Mouse (Mus musculus) limb, embryonic 15.5 days (tissue): ENCODE data around the gene Lipc. TPM values are rescaled to one million over a fixed set of nuclear protein-coding genes. Genes with fewer than 3 reads are reported as not detected.

Experiments used
- ATAC-seq: fragments of 200-750 bp; cut with Nextera tagmentation; 2 replicates; pipeline ENCODE4 v1.8.0; 2017; ENCODE audit warnings: low read depth, moderate TSS enrichment; ENCODE audit not compliant: insufficient number of reproducible peaks, low FRiP score, low TSS enrichment
- H3K27ac ChIP-seq: fragments of 300-500 bp; sonication (generic); 2 replicates; pipeline ENCODE4 v1.5.1; 2015; ENCODE audit warnings: moderate library complexity, mild to moderate bottlenecking, inconsistent platforms
- H3K27me3 ChIP-seq: fragments of 300-500 bp; sonication (generic); 2 replicates; pipeline ENCODE4 v1.6.1; 2015; ENCODE audit warnings: inconsistent platforms
- H3K36me3 ChIP-seq: fragments of 300-500 bp; sonication (generic); 2 replicates; pipeline ENCODE4 v1.6.1; 2015; ENCODE audit warnings: inconsistent platforms
- H3K4me1 ChIP-seq: fragments of 300-500 bp; sonication (generic); 2 replicates; pipeline ENCODE4 v1.6.1; 2015; ENCODE audit warnings: inconsistent platforms
- H3K4me2 ChIP-seq: fragments of 300-500 bp; sonication (generic); 2 replicates; pipeline ENCODE4 v1.6.1; 2015; ENCODE audit warnings: mild to moderate bottlenecking, inconsistent platforms
- H3K4me3 ChIP-seq: fragments of 300-500 bp; sonication (generic); 2 replicates; pipeline ENCODE4 v1.5.1; 2015; ENCODE audit warnings: mild to moderate bottlenecking, inconsistent platforms
- H3K9ac ChIP-seq: fragments of 300-500 bp; sonication (generic); 2 replicates; pipeline ENCODE4 v1.6.1; 2015; ENCODE audit warnings: inconsistent platforms
- H3K9me3 ChIP-seq: fragments of 300-500 bp; sonication (generic); 2 replicates; pipeline ENCODE4 v1.6.1; 2016; ENCODE audit warnings: inconsistent platforms
- WGBS: fragments of 180-500 bp; shearing (Covaris S2); methylation state at CpG from one replicate; pipeline ENCODE4 v1.1.7; 2015; 5-methylcytosine and 5-hydroxymethylcytosine counted together
- polyA plus RNA-seq: library from polyadenylated mRNA; unstranded; fragments of >200 nt; fragmentation: Nextera tagmentation; extraction: Ambion mirVana; gene quantifications from 2 replicates; pipeline ENCODE4 v1.2.1, GENCODE M21; 2015

Lipc gene
- 0.29 and 0.73 TPM in 2 replicates for polyA plus RNA-seq

- Histone ChIP-seq H3K27ac (no peak within 1 kb of the TSS), H3K36me3 (no peaks in the 10 kb centered on the region), H3K27me3 (no peaks in the 10 kb centered on the region), H3K9me3 (no peaks in the 10 kb centered on the region), H3K4me3 (no peak within 1 kb of the TSS), H3K4me1 (peaks cover 4% of the 10 kb centered on the region; the same call in 1 of the 2 replicates), H3K9ac (no peak within 1 kb of the TSS), H3K4me2 (no peak within 1 kb of the TSS)
- 92% methylated on average over 4 of the region's 4 CpGs for WGBS
- ATAC-seq = no peak
These were observed at the start of gene Lipc for GRCm38 (mm10) chr9:70952126-70952525. Lipc (minus strand) TSS chr9:70952226.

DNA sequence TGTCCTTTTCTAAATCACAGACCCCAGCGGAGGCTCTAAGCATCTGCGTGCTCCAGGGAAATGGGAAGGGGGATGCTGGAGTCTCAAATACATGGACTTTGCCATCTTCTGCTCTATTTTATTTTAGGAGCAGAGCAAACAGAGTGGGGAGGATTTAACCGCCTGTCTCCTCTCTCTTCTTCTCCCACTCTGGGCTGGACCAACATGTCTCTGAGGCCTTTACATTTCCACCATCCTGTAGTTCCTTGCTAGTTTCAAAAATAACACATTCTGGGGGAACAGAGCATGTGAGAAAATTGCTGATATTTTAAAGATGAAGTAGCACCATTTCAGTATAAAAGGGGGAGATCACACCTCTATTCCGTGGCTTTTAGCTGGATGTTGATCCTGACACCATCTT lies 47.1 kb upstream of the Lipc start:
- H3K4me1 ChIP-seq = no peaks in the 10 kb centered on the region
- H3K27me3 ChIP-seq = no peaks in the 10 kb centered on the region

GRCm38 (mm10) chr9:70998719-70999118 lies 46.7 kb upstream of the Lipc start:
- Histone ChIP-seq H3K27ac (no peak overlapping the region), H3K4me2 (no peak overlapping the region), H3K9me3 (no peaks in the 10 kb centered on the region), H3K9ac (no peak overlapping the region), H3K4me3 (no peak overlapping the region), H3K4me1 (no peaks in the 10 kb centered on the region), H3K36me3 (no peaks in the 10 kb centered on the region), H3K27me3 (no peaks in the 10 kb centered on the region)
- 73% methylated on average over 6 of the region's 6 CpGs for WGBS
- ATAC-seq = no peak

More for the DNA sequence above, 47.1 kb upstream of the Lipc start:
- Histone ChIP-seq H3K4me2 (no peak overlapping the region), H3K9ac (no peak overlapping the region), H3K36me3 (no peaks in the 10 kb centered on the region), H3K4me3 (no peak overlapping the region), H3K27ac (no peak overlapping the region), H3K9me3 (no peaks in the 10 kb centered on the region)
- ATAC-seq = no peak
- 85% methylated on average over 4 of the region's 4 CpGs for WGBS

GRCm38 (mm10) chr9:70993326-70993725 lies 41.3 kb upstream of the Lipc start:
- Histone ChIP-seq H3K4me2 (no peak overlapping the region), H3K9ac (no peak overlapping the region), H3K9me3 (no peaks in the 10 kb centered on the region), H3K36me3 (no peaks in the 10 kb centered on the region), H3K27ac (no peak overlapping the region), H3K27me3 (no peaks in the 10 kb centered on the region), H3K4me1 (0 out of 2 replicates have a peak, but pooled peaks cover 3% of the 10 kb centered on the region), H3K4me3 (no peak overlapping the region)
- WGBS = 48% methylated on average over 6 of the region's 6 CpGs
- no peak for ATAC-seq

DNA sequence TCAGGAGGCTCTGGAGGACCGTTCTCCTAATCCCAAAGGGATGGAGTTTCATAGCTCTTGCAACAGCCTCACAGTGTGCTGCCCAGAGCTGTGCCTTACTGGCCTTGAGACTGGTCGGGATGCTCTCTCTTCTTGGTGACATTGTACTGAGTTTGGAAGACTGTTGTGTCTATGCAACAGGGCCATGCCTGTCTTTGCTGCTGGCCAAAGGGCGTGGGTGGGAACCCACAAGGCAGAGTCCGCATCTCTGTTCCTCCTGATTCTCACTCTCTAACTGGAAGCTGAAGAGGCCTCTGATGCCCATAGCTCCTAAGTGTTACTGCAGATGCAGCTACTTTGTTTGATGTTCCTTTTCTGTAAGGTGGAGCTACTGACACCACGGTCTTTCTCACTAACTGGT lies 39.4 kb upstream of the Lipc start:
- Histone ChIP-seq H3K4me2 (no peak overlapping the region), H3K9me3 (no peaks in the 10 kb centered on the region), H3K4me1 (0 out of 2 replicates have a peak, but pooled peaks cover 3% of the 10 kb centered on the region), H3K9ac (no peak overlapping the region), H3K4me3 (no peak overlapping the region), H3K27me3 (no peaks in the 10 kb centered on the region), H3K27ac (no peak overlapping the region), H3K36me3 (no peaks in the 10 kb centered on the region)
- WGBS = 77% methylated on average over 5 of the region's 5 CpGs
- ATAC-seq = no peak

DNA sequence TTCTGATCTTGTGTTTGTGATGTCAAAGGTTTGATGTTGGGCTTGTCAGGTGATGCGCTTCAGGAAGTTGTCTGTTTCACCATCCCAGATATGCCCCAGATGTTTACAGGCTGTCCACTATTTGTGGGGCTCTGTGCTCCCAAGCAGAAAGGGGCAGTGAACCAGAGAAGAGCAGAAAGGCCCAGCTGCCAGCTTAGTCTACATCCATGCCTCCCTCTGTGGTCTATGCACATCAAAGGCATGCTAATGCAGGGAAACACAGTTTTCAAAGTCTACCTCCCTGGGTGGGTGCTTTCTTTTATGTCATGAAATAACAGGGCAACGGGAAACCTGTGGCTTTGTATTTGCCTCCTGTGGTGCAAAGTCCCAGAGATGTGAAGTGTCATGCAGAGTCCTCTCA lies 35.2 kb upstream of the Lipc start:
- Histone ChIP-seq H3K9me3 (no peaks in the 10 kb centered on the region), H3K4me3 (no peak overlapping the region), H3K36me3 (no peaks in the 10 kb centered on the region), H3K27ac (no peak overlapping the region), H3K27me3 (no peaks in the 10 kb centered on the region), H3K4me2 (no peak overlapping the region), H3K4me1 (no peaks in the 10 kb centered on the region), H3K9ac (no peak overlapping the region)
- 38% methylated on average over 2 of the region's 2 CpGs for WGBS
- no peak for ATAC-seq

GRCm38 (mm10) chr9:70982991-70983480 lies 31.0 kb upstream of the Lipc start:
- Histone ChIP-seq H3K4me2 (no peak overlapping the region), H3K4me1 (0 out of 2 replicates have a peak, but pooled peaks cover 3% of the 10 kb centered on the region), H3K9me3 (no peaks in the 10 kb centered on the region), H3K4me3 (no peak overlapping the region), H3K36me3 (no peaks in the 10 kb centered on the region), H3K27ac (no peak overlapping the region), H3K27me3 (no peaks in the 10 kb centered on the region), H3K9ac (no peak overlapping the region)
- 88% methylated on average over 3 of the region's 3 CpGs for WGBS
- no peak for ATAC-seq

DNA sequence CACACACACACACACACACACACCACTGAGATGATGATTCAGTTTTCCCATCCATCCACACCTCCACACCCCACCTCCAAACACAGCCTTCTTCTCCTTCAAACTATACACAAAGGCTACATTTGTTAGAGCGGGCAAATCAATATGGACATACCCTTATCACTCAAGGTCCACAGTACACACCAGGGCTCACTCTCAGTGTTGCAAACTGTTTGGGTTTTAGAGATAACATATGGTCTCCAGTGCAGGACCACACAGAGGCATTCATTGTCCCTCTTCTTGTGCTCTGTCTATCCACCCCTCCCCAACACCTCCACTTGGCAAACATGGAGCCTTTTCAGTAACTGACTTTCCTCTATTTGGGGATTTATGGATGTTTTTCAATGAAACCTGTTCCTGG lies 29.7 kb upstream of the Lipc start:
- H3K4me3 ChIP-seq = no peak overlapping the region
- no peaks in the 10 kb centered on the region for H3K27me3 ChIP-seq
- no peaks in the 10 kb centered on the region for H3K36me3 ChIP-seq
- H3K9ac ChIP-seq = no peak overlapping the region
- ATAC-seq = no peak
- H3K4me1 ChIP-seq = 0 out of 2 replicates have a peak, but pooled peaks cover 3% of the 10 kb centered on the region
- H3K9me3 ChIP-seq = no peaks in the 10 kb centered on the region
- WGBS = 94% methylated on average over 1 of the region's 1 CpGs
- no peak overlapping the region for H3K4me2 ChIP-seq
- H3K27ac ChIP-seq = no peak overlapping the region

- H3K9me3 ChIP-seq = no peaks in the 10 kb centered on the region
- no peaks in the 10 kb centered on the region for H3K27me3 ChIP-seq
- 89% methylated on average over 2 of the region's 2 CpGs for WGBS
- no peak for ATAC-seq
- H3K36me3 ChIP-seq = no peaks in the 10 kb centered on the region
- H3K27ac ChIP-seq = no peak overlapping the region
- no peak overlapping the region for H3K9ac ChIP-seq
- no peak overlapping the region for H3K4me2 ChIP-seq
- no peak overlapping the region for H3K4me3 ChIP-seq
- H3K4me1 ChIP-seq = 0 out of 2 replicates have a peak, but pooled peaks cover 3% of the 10 kb centered on the region
These were observed 27.6 kb upstream of the Lipc start for GRCm38 (mm10) chr9:70979641-70980040.

GRCm38 (mm10) chr9:70979171-70979570 lies 27.1 kb upstream of the Lipc start:
- H3K27ac ChIP-seq = no peak overlapping the region
- no peaks in the 10 kb centered on the region for H3K9me3 ChIP-seq
- 90% methylated on average over 5 of the region's 5 CpGs for WGBS
- no peak overlapping the region for H3K4me2 ChIP-seq
- H3K4me3 ChIP-seq = no peak overlapping the region
- ATAC-seq = no peak
- no peak overlapping the region for H3K9ac ChIP-seq
- H3K36me3 ChIP-seq = no peaks in the 10 kb centered on the region
- H3K27me3 ChIP-seq = no peaks in the 10 kb centered on the region
- H3K4me1 ChIP-seq = 0 out of 2 replicates have a peak, but pooled peaks cover 3% of the 10 kb centered on the region

GRCm38 (mm10) chr9:70977392-70977791 lies 25.4 kb upstream of the Lipc start:
- Histone ChIP-seq H3K27ac (no peak overlapping the region), H3K9ac (no peak overlapping the region), H3K36me3 (no peaks in the 10 kb centered on the region), H3K4me2 (no peak overlapping the region), H3K4me3 (no peak overlapping the region), H3K27me3 (no peaks in the 10 kb centered on the region), H3K9me3 (no peaks in the 10 kb centered on the region), H3K4me1 (0 out of 2 replicates have a peak, but pooled peaks cover 3% of the 10 kb centered on the region)
- ATAC-seq = no peak
- WGBS = 39% methylated on average over 1 of the region's 1 CpGs

- H3K4me3 ChIP-seq = no peak overlapping the region
- H3K36me3 ChIP-seq = no peaks in the 10 kb centered on the region
- no peak overlapping the region for H3K9ac ChIP-seq
- H3K4me2 ChIP-seq = no peak overlapping the region
- no peaks in the 10 kb centered on the region for H3K9me3 ChIP-seq
- H3K27me3 ChIP-seq = no peaks in the 10 kb centered on the region
- H3K27ac ChIP-seq = no peak overlapping the region
- 91% methylated on average over 2 of the region's 2 CpGs for WGBS
- no peaks in the 10 kb centered on the region for H3K4me1 ChIP-seq
- ATAC-seq = no peak
These were observed 23.9 kb upstream of the Lipc start for GRCm38 (mm10) chr9:70975921-70976320.

DNA sequence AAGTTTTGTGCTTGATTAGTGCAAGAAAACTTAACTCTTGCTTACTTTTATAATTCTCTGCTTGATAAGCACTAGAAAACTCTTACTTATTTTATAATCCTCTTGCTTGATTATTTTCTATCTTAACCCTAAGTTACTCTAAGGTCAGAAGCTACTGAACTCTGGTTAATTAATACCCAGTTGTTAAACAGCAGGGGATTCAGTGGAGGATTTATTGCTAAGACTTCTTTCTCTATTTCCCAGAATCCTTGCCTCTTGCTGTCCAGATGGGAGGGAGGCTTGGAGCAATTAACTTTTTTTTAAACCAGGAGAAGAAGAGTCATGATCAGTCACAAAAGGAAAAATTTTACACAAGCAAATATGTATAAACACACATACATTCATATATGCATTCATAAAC lies 21.3 kb upstream of the Lipc start:
- H3K27me3 ChIP-seq = no peaks in the 10 kb centered on the region
- no peaks in the 10 kb centered on the region for H3K9me3 ChIP-seq
- H3K9ac ChIP-seq = no peak overlapping the region
- no peak overlapping the region for H3K27ac ChIP-seq
- no peak overlapping the region for H3K4me3 ChIP-seq
- H3K4me1 ChIP-seq = no peaks in the 10 kb centered on the region
- H3K4me2 ChIP-seq = no peak overlapping the region
- no peak for ATAC-seq
- H3K36me3 ChIP-seq = no peaks in the 10 kb centered on the region
